Mouse (Mus musculus): ENCODE measurements around the gene Mgll. TPM values are rescaled to one million over a fixed set of nuclear protein-coding genes. Genes with fewer than 3 reads are reported as not detected.
A peak's percentile ranks its signal among the peaks of the same experiment; 100 is the strongest.

The Mgll gene
- polyA plus RNA-seq, 1 experiment from 2014 or later, result 94.2 TPM

GRCm38 (mm10) chr6:88871546-88871945 lies 147.3 kb downstream of the Mgll start:
- Histone ChIP-seq H3K27me3 (replicated peaks; ENCODE audit: control insufficient read depth, insufficient read depth, low read length) (0 out of 2 replicates have a peak, but pooled peaks cover 7% of the 10 kb centered on the region), H3K4me1 (replicated peaks; ENCODE audit: control insufficient read depth, insufficient read depth, low read length) (peaks cover 16% of the 10 kb centered on the region), H3K9me3 (ENCODE audit: control insufficient read depth, low read length) (no peaks in the 10 kb centered on the region), H3K9ac (ENCODE audit: low read length) (no peak overlapping the region), H3K36me3 (ENCODE audit: control insufficient read depth, insufficient read depth, low read length) (no peaks in the 10 kb centered on the region), H3K4me2 (ENCODE audit: low read length) (peak overlapping the region; percentile 28), H3K27ac (ENCODE audit: low read depth) (peak overlapping the region; percentile 47; the same call in 1 of the 2 replicates), H3K4me3 (ENCODE audit: low read depth, low read length) (no peak overlapping the region)
- ATAC-seq (replicated peaks; ENCODE audit: low FRiP score, low TSS enrichment, low read depth) (no peak), DNase-seq (ENCODE audit: low spot score) (peak; percentile 62)
- 26% methylated on average over 8 of the region's 8 CpGs for WGBS

GRCm38 (mm10) chr6:88872811-88873210 lies 148.6 kb downstream of the Mgll start:
- Histone ChIP-seq H3K36me3 (ENCODE audit: control insufficient read depth, insufficient read depth, low read length) (no peaks in the 10 kb centered on the region), H3K4me3 (ENCODE audit: low read depth, low read length) (0 out of 2 replicates have a peak overlapping the region, but pooled peaks have one; percentile 11), H3K27me3 (replicated peaks; ENCODE audit: control insufficient read depth, insufficient read depth, low read length) (0 out of 2 replicates have a peak, but pooled peaks cover 7% of the 10 kb centered on the region), H3K9me3 (ENCODE audit: control insufficient read depth, low read length) (no peaks in the 10 kb centered on the region), H3K4me1 (replicated peaks; ENCODE audit: control insufficient read depth, insufficient read depth, low read length) (peaks cover 16% of the 10 kb centered on the region), H3K27ac (ENCODE audit: low read depth) (no peak overlapping the region), H3K9ac (ENCODE audit: low read length) (no peak overlapping the region), H3K4me2 (ENCODE audit: low read length) (peak overlapping the region; percentile 96; the same call in 1 of the 2 replicates)
- no peak for ATAC-seq (replicated peaks; ENCODE audit: low FRiP score, low TSS enrichment, low read depth)
- no peak for DNase-seq (ENCODE audit: low spot score)
- 42% methylated on average over 5 of the region's 7 CpGs for WGBS

GRCm38 (mm10) chr6:88873965-88874867 lies 150.0 kb downstream of the Mgll start:
- peak; percentile 75 for DNase-seq (ENCODE audit: low spot score)
- H3K4me1 ChIP-seq (replicated peaks; ENCODE audit: control insufficient read depth, insufficient read depth, low read length), result peaks cover 16% of the 10 kb centered on the region
- peak overlapping the region; percentile 74 for H3K9ac ChIP-seq (ENCODE audit: low read length)
- ATAC-seq (replicated peaks; ENCODE audit: low FRiP score, low TSS enrichment, low read depth), result peak; percentile 56
- H3K36me3 ChIP-seq (ENCODE audit: control insufficient read depth, insufficient read depth, low read length), result no peaks in the 10 kb centered on the region
- 2% methylated on average over 74 of the region's 74 CpGs for WGBS
- peak overlapping the region; percentile 33; the same call in 1 of the 2 replicates for H3K27ac ChIP-seq (ENCODE audit: low read depth)
- peak overlapping the region; percentile 72 for H3K4me3 ChIP-seq (ENCODE audit: low read depth, low read length)
- 0 out of 2 replicates have a peak, but pooled peaks cover 7% of the 10 kb centered on the region for H3K27me3 ChIP-seq (replicated peaks; ENCODE audit: control insufficient read depth, insufficient read depth, low read length)
- peak overlapping the region; percentile 96 for H3K4me2 ChIP-seq (ENCODE audit: low read length)
- no peaks in the 10 kb centered on the region for H3K9me3 ChIP-seq (ENCODE audit: control insufficient read depth, low read length)

GRCm38 (mm10) chr6:88874868-88875508 lies 150.8 kb downstream of the Mgll start, which contains the start of gene Podxl2:
Gene Podxl2, minus strand, starts transcription at chr6:88875044.
- no peaks in the 10 kb centered on the region for H3K9me3 ChIP-seq (ENCODE audit: control insufficient read depth, low read length)
- peak within 1 kb of the TSS; percentile 96 for H3K4me2 ChIP-seq (ENCODE audit: low read length)
- peak within 1 kb of the TSS; percentile 33; the same call in 1 of the 2 replicates for H3K27ac ChIP-seq (ENCODE audit: low read depth)
- H3K4me1 ChIP-seq (replicated peaks; ENCODE audit: control insufficient read depth, insufficient read depth, low read length), result peaks cover 16% of the 10 kb centered on the region
- WGBS, result 6% methylated on average over 44 of the region's 63 CpGs
- H3K36me3 ChIP-seq (ENCODE audit: control insufficient read depth, insufficient read depth, low read length), result no peaks in the 10 kb centered on the region
- H3K9ac ChIP-seq (ENCODE audit: low read length), result peak within 1 kb of the TSS; percentile 74
- DNase-seq (ENCODE audit: low spot score), result peak; percentile 86
- peak within 1 kb of the TSS; percentile 72 for H3K4me3 ChIP-seq (ENCODE audit: low read depth, low read length)
- H3K27me3 ChIP-seq (replicated peaks; ENCODE audit: control insufficient read depth, insufficient read depth, low read length), result 0 out of 2 replicates have a peak, but pooled peaks cover 7% of the 10 kb centered on the region
- ATAC-seq (replicated peaks; ENCODE audit: low FRiP score, low TSS enrichment, low read depth), result peak; percentile 75

Other genes starting within 250 kb of the Mgll start
- 221 and 246 TPM in 2 replicates for gene Sec61a1, start 205.5 kb upstream of the Mgll start, polyA plus RNA-seq (2014; fragmentation: Nextera tagmentation; extraction: Ambion mirVana)
- 0.26 TPM in 1 of 2 replicates, not detected in the other for gene Kbtbd12, start 86.5 kb upstream of the Mgll start, polyA plus RNA-seq (2014; fragmentation: Nextera tagmentation; extraction: Ambion mirVana)
- gene Abtb1, start 117.6 kb downstream of the Mgll start, polyA plus RNA-seq (2014; fragmentation: Nextera tagmentation; extraction: Ambion mirVana), result 21.8 and 23.0 TPM in 2 replicates
- gene Podxl2, start 150.6 kb downstream of the Mgll start, polyA plus RNA-seq (2014; fragmentation: Nextera tagmentation; extraction: Ambion mirVana), result 68.0 and 71.4 TPM in 2 replicates
- gene Mcm2, start 174.4 kb downstream of the Mgll start, polyA plus RNA-seq (2014; fragmentation: Nextera tagmentation; extraction: Ambion mirVana), result 139 and 152 TPM in 2 replicates
- 54.0 and 59.6 TPM in 2 replicates for gene Tpra1, start 177.8 kb downstream of the Mgll start, polyA plus RNA-seq (2014; fragmentation: Nextera tagmentation; extraction: Ambion mirVana)

All from intestine, embryonic 14.5 days (tissue).